Mouse (Mus musculus): ENCODE results near the gene Fam184a.

GRCm38 (mm10) chr10:53635246-53635971, 115.5 kb downstream of the Fam184a start:
- no peak for TF ChIP-seq CTCF (conservative IDR thresholded peaks at IDR 0.05; ENCODE audit: insufficient read depth, insufficient read length, low read depth, low read length)
- no peak for TF ChIP-seq POLR2A (IDR thresholded peaks at IDR 0.05; ENCODE audit: low read depth, low read length)

Measured in kidney, adult 2 months (tissue).